Mouse (Mus musculus) lung, embryonic 14.5 days (tissue): ENCODE data around the gene Gm21977. TPM values are rescaled to one million over a fixed set of nuclear protein-coding genes. Genes with fewer than 3 reads are reported as not detected.
"Not testable (repeated sequence)": the region's sequence is repeated elsewhere in the genome, so short reads cannot be mapped to it uniquely, and the experiment has no call there.

Source experiments
- ATAC-seq: fragments of 200-750 bp; cut with Nextera tagmentation; 2 replicates; pipeline ENCODE4 v1.8.0; 2017; ENCODE audit warnings: mild to moderate bottlenecking, moderate TSS enrichment, moderate library complexity; ENCODE audit not compliant: insufficient read depth
- DNase-seq: peaks from one replicate; pipeline ENCODE4 v3.0.0-alpha.2; 2015
- H3K27ac ChIP-seq: fragments of 300-500 bp; sonication (generic); 2 replicates; pipeline ENCODE4 v1.5.1; 2014; ENCODE audit warnings: low read depth, mild to moderate bottlenecking, moderate library complexity
- H3K27me3 ChIP-seq: fragments of 300-500 bp; sonication (generic); 2 replicates; pipeline ENCODE4 v1.6.1; 2014; ENCODE audit warnings: low read length, control low read depth; ENCODE audit not compliant: insufficient read depth
- H3K36me3 ChIP-seq: fragments of 300-500 bp; sonication (generic); 2 replicates; pipeline ENCODE4 v1.6.1; 2014; ENCODE audit warnings: control low read depth; ENCODE audit not compliant: insufficient read depth
- H3K4me1 ChIP-seq: fragments of 300-500 bp; sonication (generic); 2 replicates; pipeline ENCODE4 v1.6.1; 2014; ENCODE audit warnings: antibody characterized with exemption, control low read depth; ENCODE audit not compliant: insufficient read depth
- H3K4me2 ChIP-seq: fragments of 300-500 bp; sonication (generic); 2 replicates; pipeline ENCODE4 v1.6.1; 2014; ENCODE audit warnings: mild to moderate bottlenecking
- H3K4me3 ChIP-seq: fragments of 300-500 bp; sonication (generic); 2 replicates; pipeline ENCODE4 v1.5.1; 2014; ENCODE audit warnings: low read depth, low read length
- H3K9ac ChIP-seq: fragments of 300-500 bp; sonication (generic); 2 replicates; pipeline ENCODE4 v1.6.1; 2014
- H3K9me3 ChIP-seq: fragments of 300-500 bp; sonication (generic); 2 replicates; pipeline ENCODE4 v1.6.1; 2016; ENCODE audit warnings: low read depth, low read length, control low read depth
- WGBS: fragments of 180-500 bp; shearing (Covaris S2); extraction: QIAGEN DNeasy Blood & Tissue Kit; methylation state at CpG from one replicate; pipeline ENCODE4 v1.1.7; 2014; 5-methylcytosine and 5-hydroxymethylcytosine counted together
- polyA plus RNA-seq: library from polyadenylated mRNA; unstranded; fragments of >200 nt; fragmentation: Nextera tagmentation; extraction: Ambion mirVana; gene quantifications from 2 replicates; pipeline ENCODE4 v1.2.1, GENCODE M21; 2014

Gm21977 gene
- not detected in 2 replicates for polyA plus RNA-seq

- not testable (repeated sequence) for H3K4me1 ChIP-seq, ATAC-seq, H3K9ac ChIP-seq, DNase-seq, H3K4me2 ChIP-seq, H3K27ac ChIP-seq, H3K9me3 ChIP-seq, H3K36me3 ChIP-seq, H3K4me3 ChIP-seq, H3K27me3 ChIP-seq
- WGBS: no CpG with 5 or more reads among the region's 3 CpGs
Observed at GRCm38 (mm10) chr14:42853377-42853776, at the start of gene Gm21977. TSS of gene Gm21977 (minus strand) at chr14:42853477.

Other genes with a start within 250 kb of the Gm21977 start
- not detected in 2 replicates for gene Gm3633, start 211.6 kb downstream of the Gm21977 start, polyA plus RNA-seq
- gene Gm10378, start 197.5 kb downstream of the Gm21977 start, polyA plus RNA-seq: not detected in 2 replicates
- not detected in 2 replicates for gene Gm3015, start 84.7 kb downstream of the Gm21977 start, polyA plus RNA-seq
- not detected in 2 replicates for gene Gm10377, start 55.5 kb downstream of the Gm21977 start, polyA plus RNA-seq
- gene Gm8082, start 140.1 kb upstream of the Gm21977 start, polyA plus RNA-seq: not detected in 2 replicates
- not detected in 2 replicates for gene Gm10376, start 162.2 kb upstream of the Gm21977 start, polyA plus RNA-seq
- gene Gm8094, start 223.2 kb upstream of the Gm21977 start, polyA plus RNA-seq: not detected in 2 replicates
- 0.12 TPM in 1 of 2 replicates, not detected in the other for gene Gm8104, start 247.1 kb upstream of the Gm21977 start, polyA plus RNA-seq